ENCODE assay signal across 12 mouse cellular contexts in the genomic region with DNA sequence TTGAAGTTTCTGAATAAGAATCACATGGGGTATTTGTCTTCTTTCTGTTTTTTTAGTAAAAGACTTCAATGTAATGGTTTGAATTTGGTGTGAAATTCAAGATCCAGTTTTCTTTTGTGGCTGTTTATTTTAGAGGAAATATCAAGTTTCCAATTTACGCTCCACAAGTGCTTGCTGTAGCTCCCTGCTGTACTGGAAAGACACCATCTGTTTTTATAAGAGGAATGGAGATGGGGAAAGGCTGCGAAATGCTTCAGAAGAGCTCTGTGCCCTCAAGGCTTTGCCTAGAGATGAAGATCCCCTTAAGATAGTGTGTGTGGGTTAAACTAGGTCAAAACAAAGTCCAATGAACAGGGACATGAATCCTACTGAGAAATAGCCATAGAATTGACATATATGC.
"Had no signal": no experiment of that assay in that cellular context is flagged by ENCODE, and none has a peak within 500 bp of the region (broad histone marks: within the 10 kb centered on the region; RNA-seq: fewer than 3 reads in every experiment).

No protein-coding gene starts in this region.

- ATAC-seq: lung, postnatal 0 days; midbrain, embryonic 13.5 days had no signal

- H3K4me2 ChIP-seq: limb, embryonic 13.5 days; midbrain, embryonic 13.5 days; neural tube, embryonic 15.5 days had no signal

- H3K4me3 ChIP-seq: limb, embryonic 13.5 days; midbrain, embryonic 13.5 days; neural tube, embryonic 15.5 days had no signal

- H3K9ac ChIP-seq: limb, embryonic 13.5 days; liver, embryonic 14.5 days; midbrain, embryonic 13.5 days; neural tube, embryonic 15.5 days had no signal

- H3K27me3 ChIP-seq: limb, embryonic 13.5 days; midbrain, embryonic 13.5 days; neural tube, embryonic 15.5 days had no signal

- H3K9me3 ChIP-seq: limb, embryonic 13.5 days; midbrain, embryonic 13.5 days; neural tube, embryonic 15.5 days had no signal

- H3K36me3 ChIP-seq: limb, embryonic 13.5 days; midbrain, embryonic 13.5 days; neural tube, embryonic 15.5 days had no signal

- DNase-seq: kidney, adult 2 months; left cerebral cortex, postnatal 4 days; lung, adult 2 months; lung, postnatal 36 days; right cerebral cortex, adult 18-20 months; right cerebral cortex, postnatal 25 days; thymus, postnatal 4 days had no signal

- H3K27ac ChIP-seq: limb, embryonic 13.5 days; liver, embryonic 14.5 days; midbrain, embryonic 13.5 days; neural tube, embryonic 15.5 days had no signal

- H3K4me1 ChIP-seq: midbrain, embryonic 13.5 days; neural tube, embryonic 15.5 days had no signal
